Mouse (Mus musculus): ENCODE results near the gene Bin2.

Bin2 gene

DNA sequence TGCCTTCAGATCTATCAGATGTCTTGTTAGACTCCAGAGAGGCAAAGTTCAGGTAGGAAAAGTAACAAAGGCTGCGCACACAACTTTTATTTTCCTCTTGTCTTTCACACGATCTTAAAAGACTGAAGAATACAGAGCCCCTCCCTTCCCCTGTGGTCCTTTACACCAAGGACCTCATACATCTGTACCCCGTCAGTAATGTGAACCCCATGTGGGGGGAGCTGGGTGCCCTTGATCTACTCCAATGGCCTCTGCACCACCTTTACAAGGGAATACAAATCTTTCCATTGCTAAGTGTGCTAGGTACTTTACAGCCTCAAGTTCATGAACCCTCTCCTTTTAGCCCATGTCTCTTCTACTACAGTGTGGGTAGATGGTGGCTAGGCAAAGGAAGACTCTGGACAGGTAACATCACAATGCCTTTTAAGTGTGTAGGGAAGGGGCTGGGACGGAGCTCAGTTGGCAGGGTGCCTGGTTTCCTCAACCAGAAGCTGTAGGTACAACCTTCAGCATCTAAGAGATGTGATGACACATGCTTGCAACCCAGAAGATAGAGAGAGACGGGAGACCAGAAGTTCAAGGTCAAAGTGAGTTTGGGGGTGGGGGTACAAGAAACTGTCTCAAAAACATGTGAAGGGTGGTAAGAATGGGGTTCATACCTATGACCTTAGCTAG is 1.3 kb downstream of the Bin2 start:
- no peaks in the 10 kb centered on the region for H3K36me3 ChIP-seq (ENCODE audit: insufficient read depth, low read length)
- no peak for TF ChIP-seq CTCF (conservative IDR thresholded peaks at IDR 0.05; ENCODE audit: low read length)
- no peak for TF ChIP-seq POU5F1 (IDR thresholded peaks at IDR 0.05; ENCODE audit: borderline replicate concordance, low read length)
- no peak for TF ChIP-seq NANOG (IDR thresholded peaks at IDR 0.05; ENCODE audit: borderline replicate concordance, low read length)
- no peak overlapping the region for H3K4me3 ChIP-seq (replicated peaks; ENCODE audit: low read length)
- H3K4me1 ChIP-seq (replicated peaks; ENCODE audit: low read depth, low read length), result peaks cover 74% of the 10 kb centered on the region
- peaks cover 28% of the 10 kb centered on the region for H3K27me3 ChIP-seq (ENCODE audit: insufficient read depth, low read length)
- no peaks in the 10 kb centered on the region for H3K9me3 ChIP-seq (ENCODE audit: low read length)

DNA sequence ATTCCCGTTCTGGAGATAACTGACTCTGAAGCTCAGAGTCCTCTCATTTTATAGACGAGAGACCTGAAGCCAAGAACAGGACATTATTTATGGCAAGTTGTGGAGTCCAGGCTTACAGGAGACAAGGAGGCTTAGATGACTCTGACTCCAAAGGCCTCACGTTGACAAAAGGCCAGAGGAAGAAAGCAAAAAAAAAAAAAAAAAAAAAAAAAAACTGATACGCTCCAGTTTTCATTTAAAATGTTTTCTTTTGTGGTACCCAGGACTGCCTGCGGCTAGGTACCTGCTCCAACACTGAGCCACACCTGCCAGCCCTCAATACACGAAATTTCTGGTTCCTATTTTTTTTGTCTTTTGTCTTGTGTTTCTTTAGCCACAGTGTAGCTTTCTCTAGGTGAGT is 1.9 kb downstream of the Bin2 start:
- no peaks in the 10 kb centered on the region for H3K9me3 ChIP-seq (ENCODE audit: low read length)
- peaks cover 76% of the 10 kb centered on the region for H3K4me1 ChIP-seq (replicated peaks; ENCODE audit: low read depth, low read length)
- no peak for TF ChIP-seq POU5F1 (IDR thresholded peaks at IDR 0.05; ENCODE audit: borderline replicate concordance, low read length)
- no peak for TF ChIP-seq NANOG (IDR thresholded peaks at IDR 0.05; ENCODE audit: borderline replicate concordance, low read length)
- no peak for TF ChIP-seq CTCF (conservative IDR thresholded peaks at IDR 0.05; ENCODE audit: low read length)
- no peak overlapping the region for H3K4me3 ChIP-seq (replicated peaks; ENCODE audit: low read length)
- no peaks in the 10 kb centered on the region for H3K36me3 ChIP-seq (ENCODE audit: insufficient read depth, low read length)
- H3K27me3 ChIP-seq (ENCODE audit: insufficient read depth, low read length), result peaks cover 28% of the 10 kb centered on the region

DNA sequence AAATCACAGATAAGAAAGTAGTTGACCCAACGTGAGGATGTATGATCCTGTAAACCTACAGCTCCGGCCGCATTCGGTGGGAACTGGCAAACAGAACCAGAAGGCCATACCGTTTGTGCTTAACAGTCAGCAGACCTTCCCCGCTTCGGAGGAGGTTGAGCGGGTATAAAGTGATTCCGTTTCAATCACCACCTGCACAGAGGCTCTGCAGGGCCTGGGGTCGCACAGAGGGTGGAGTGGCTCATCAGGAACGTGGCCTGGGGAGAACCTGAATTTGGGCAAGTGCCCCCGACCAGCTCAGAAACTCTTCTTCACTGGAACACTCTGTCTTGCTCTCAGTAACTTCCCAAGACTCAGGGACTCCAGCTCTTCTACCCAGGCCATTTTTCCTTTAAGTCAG is 2.5 kb downstream of the Bin2 start:
- Histone ChIP-seq H3K4me1 (replicated peaks; ENCODE audit: low read depth, low read length) (peaks cover 80% of the 10 kb centered on the region), H3K27me3 (ENCODE audit: insufficient read depth, low read length) (peaks cover 28% of the 10 kb centered on the region), H3K9me3 (ENCODE audit: low read length) (no peaks in the 10 kb centered on the region), H3K36me3 (ENCODE audit: insufficient read depth, low read length) (no peaks in the 10 kb centered on the region), H3K4me3 (replicated peaks; ENCODE audit: low read length) (0 out of 2 replicates have a peak overlapping the region, but pooled peaks have one; percentile 17)
- TF ChIP-seq POU5F1 (IDR thresholded peaks at IDR 0.05; ENCODE audit: borderline replicate concordance, low read length) (no peak), CTCF (conservative IDR thresholded peaks at IDR 0.05; ENCODE audit: low read length) (no peak), NANOG (IDR thresholded peaks at IDR 0.05; ENCODE audit: borderline replicate concordance, low read length) (no peak)

DNA sequence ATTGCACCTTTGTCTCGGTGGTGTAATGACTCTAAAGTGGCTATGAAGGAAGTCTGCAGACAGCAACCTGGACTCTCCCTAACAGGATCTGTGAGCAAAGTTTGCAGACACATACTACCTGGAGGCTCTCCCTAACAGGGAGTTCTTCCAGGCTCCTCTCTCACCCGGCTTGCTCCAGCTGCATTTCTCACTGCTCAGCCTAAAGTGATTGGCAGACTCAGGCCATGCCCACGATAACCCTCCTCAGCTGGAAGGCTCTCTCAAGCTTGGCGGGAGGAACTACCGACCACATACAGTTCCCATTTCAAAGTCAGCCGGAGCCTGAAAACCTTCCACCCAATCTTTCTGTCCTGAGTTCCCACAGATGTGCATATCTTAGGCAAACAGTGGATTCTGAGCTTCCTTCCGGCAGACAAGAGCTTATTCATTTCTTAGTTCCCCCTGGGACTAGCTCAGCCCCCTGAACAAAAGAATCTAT is 3.1 kb downstream of the Bin2 start:
- H3K36me3 ChIP-seq (ENCODE audit: insufficient read depth, low read length), result no peaks in the 10 kb centered on the region
- no peak for TF ChIP-seq CTCF (conservative IDR thresholded peaks at IDR 0.05; ENCODE audit: low read length)
- no peak for TF ChIP-seq NANOG (IDR thresholded peaks at IDR 0.05; ENCODE audit: borderline replicate concordance, low read length)
- TF ChIP-seq POU5F1 (IDR thresholded peaks at IDR 0.05; ENCODE audit: borderline replicate concordance, low read length), result no peak
- peaks cover 28% of the 10 kb centered on the region for H3K27me3 ChIP-seq (ENCODE audit: insufficient read depth, low read length)
- H3K4me3 ChIP-seq (replicated peaks; ENCODE audit: low read length), result no peak overlapping the region
- no peaks in the 10 kb centered on the region for H3K9me3 ChIP-seq (ENCODE audit: low read length)
- H3K4me1 ChIP-seq (replicated peaks; ENCODE audit: low read depth, low read length), result peaks cover 81% of the 10 kb centered on the region

DNA sequence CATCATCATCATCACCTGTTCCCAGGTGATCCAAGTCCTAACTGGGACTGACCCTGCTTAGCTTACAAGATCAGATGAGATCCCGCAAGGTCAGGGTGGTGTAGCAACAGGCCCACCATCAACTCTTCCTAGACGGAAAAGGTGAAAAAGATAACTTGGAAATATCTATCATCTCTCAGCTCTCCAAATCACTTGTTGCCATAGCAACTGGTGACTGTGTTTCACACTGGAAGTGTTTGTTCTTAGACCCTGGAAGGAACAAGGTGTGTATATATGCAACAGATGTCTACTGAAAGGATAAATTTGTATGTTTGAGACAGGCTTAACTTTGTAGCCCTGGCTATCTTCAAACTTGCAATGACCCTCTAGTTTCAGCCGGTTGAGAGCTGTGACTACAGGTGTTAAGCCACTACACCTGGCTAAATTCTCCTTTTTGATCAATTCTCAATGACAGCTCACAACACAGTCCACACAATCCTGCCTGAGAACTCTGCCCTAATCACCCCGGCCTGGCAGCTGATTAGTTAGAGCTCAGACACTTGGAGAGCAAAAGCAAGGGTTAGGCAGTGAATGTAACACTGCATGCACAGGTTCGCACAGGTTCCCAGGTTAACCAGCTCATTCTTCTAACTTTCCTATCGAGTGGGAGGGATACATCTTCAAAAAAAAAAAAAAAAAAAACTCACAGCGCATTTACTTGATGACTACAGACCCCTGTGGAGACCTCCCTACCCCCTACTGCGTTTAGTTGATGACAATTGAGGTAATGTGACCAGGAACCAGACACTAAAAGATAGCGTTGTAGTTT is 3.7 kb downstream of the Bin2 start:
- peaks cover 24% of the 10 kb centered on the region for H3K27me3 ChIP-seq (ENCODE audit: insufficient read depth, low read length)
- no peaks in the 10 kb centered on the region for H3K9me3 ChIP-seq (ENCODE audit: low read length)
- no peak for TF ChIP-seq NANOG (IDR thresholded peaks at IDR 0.05; ENCODE audit: borderline replicate concordance, low read length)
- TF ChIP-seq POU5F1 (IDR thresholded peaks at IDR 0.05; ENCODE audit: borderline replicate concordance, low read length), result no peak
- TF ChIP-seq CTCF (conservative IDR thresholded peaks at IDR 0.05; ENCODE audit: low read length), result no peak
- H3K36me3 ChIP-seq (ENCODE audit: insufficient read depth, low read length), result no peaks in the 10 kb centered on the region
- H3K4me1 ChIP-seq (replicated peaks; ENCODE audit: low read depth, low read length), result peaks cover 87% of the 10 kb centered on the region
- H3K4me3 ChIP-seq (replicated peaks; ENCODE audit: low read length), result no peak overlapping the region

DNA sequence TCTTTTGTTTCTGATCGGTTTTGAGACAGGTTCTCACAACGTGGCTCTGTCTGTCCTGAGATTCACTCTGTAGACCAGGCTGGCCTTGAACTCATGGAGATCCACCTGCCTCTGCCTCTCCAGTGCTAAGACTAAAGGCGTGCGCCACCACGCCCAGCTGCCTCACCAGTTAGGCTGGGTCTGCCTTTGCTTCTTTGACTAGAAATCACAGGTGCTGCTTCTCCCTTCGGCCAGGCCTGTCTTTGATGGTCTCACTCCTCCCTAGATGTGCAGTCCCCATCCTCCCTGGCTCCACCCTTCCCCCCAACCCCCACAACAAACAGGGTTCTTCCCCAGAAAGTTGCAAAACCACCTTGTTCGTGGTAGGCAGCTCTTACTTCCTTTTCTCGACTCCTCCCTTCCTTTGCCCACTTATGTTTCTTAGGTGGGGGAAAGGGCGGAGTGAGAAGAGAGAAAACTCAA is 4.5 kb downstream of the Bin2 start:
- H3K4me1 ChIP-seq (replicated peaks; ENCODE audit: low read depth, low read length), result peaks cover 90% of the 10 kb centered on the region
- H3K27me3 ChIP-seq (ENCODE audit: insufficient read depth, low read length), result peaks cover 18% of the 10 kb centered on the region
- H3K36me3 ChIP-seq (ENCODE audit: insufficient read depth, low read length), result no peaks in the 10 kb centered on the region
- no peak overlapping the region for H3K4me3 ChIP-seq (replicated peaks; ENCODE audit: low read length)
- H3K9me3 ChIP-seq (ENCODE audit: low read length), result no peaks in the 10 kb centered on the region
- TF ChIP-seq CTCF (conservative IDR thresholded peaks at IDR 0.05; ENCODE audit: low read length) (no peak), POU5F1 (IDR thresholded peaks at IDR 0.05; ENCODE audit: borderline replicate concordance, low read length) (no peak), NANOG (IDR thresholded peaks at IDR 0.05; ENCODE audit: borderline replicate concordance, low read length) (no peak)

DNA sequence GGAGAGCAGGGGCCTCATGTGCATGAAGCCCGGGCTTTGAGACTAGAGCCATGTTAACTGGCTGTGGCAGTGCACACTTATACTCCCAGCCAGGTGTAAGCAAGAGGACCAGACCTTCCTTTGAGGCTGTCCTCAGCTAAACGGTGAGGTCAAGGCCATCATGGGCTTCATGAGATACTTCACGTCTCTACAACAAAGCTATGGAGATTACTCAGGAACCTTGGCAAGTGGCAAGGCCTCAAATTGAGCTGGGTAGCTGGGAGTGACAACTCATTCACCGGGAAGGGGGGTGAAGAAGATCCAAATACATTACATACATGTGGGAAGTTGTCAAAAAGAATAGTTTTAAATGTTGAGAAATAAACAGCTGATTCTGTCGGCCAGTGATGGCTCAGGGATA is 8.5 kb downstream of the Bin2 start:
- Histone ChIP-seq H3K4me3 (replicated peaks; ENCODE audit: low read length) (no peak overlapping the region), H3K9me3 (ENCODE audit: low read length) (no peaks in the 10 kb centered on the region), H3K27me3 (ENCODE audit: insufficient read depth, low read length) (peaks cover 4% of the 10 kb centered on the region; the same call in 1 of the 2 replicates), H3K4me1 (replicated peaks; ENCODE audit: low read depth, low read length) (peaks cover 57% of the 10 kb centered on the region), H3K36me3 (ENCODE audit: insufficient read depth, low read length) (peaks cover 11% of the 10 kb centered on the region)
- TF ChIP-seq POU5F1 (IDR thresholded peaks at IDR 0.05; ENCODE audit: borderline replicate concordance, low read length), result no peak
- TF ChIP-seq CTCF (conservative IDR thresholded peaks at IDR 0.05; ENCODE audit: low read length), result no peak
- TF ChIP-seq NANOG (IDR thresholded peaks at IDR 0.05; ENCODE audit: borderline replicate concordance, low read length), result no peak

DNA sequence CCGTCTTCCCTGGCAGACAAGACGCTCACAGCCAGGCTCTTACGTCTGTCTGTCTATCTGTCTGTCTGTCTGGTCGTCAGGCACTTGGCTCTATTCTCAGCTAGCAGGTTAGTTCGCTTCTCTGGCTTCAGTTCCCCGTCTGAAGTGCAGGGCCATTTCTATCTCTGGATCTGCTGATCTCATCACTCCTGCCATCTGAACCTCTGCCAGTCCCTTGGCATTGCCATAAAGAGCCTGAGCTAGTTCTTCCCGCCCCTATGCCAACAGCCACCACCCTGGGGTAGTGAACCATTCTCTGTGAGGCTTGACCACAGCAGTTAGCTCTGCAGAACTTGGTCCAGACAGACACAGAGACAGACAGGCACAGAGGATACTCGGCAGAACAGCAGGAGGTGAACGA is 9.0 kb downstream of the Bin2 start:
- peaks cover 11% of the 10 kb centered on the region for H3K36me3 ChIP-seq (ENCODE audit: insufficient read depth, low read length)
- H3K9me3 ChIP-seq (ENCODE audit: low read length), result no peaks in the 10 kb centered on the region
- TF ChIP-seq NANOG (IDR thresholded peaks at IDR 0.05; ENCODE audit: borderline replicate concordance, low read length) (no peak), POU5F1 (IDR thresholded peaks at IDR 0.05; ENCODE audit: borderline replicate concordance, low read length) (no peak), CTCF (conservative IDR thresholded peaks at IDR 0.05; ENCODE audit: low read length) (no peak)

More for the DNA sequence above, 9.0 kb downstream of the Bin2 start:
- Histone ChIP-seq H3K27me3 (ENCODE audit: insufficient read depth, low read length) (peaks cover 4% of the 10 kb centered on the region; the same call in 1 of the 2 replicates), H3K4me3 (replicated peaks; ENCODE audit: low read length) (no peak overlapping the region), H3K4me1 (replicated peaks; ENCODE audit: low read depth, low read length) (peaks cover 52% of the 10 kb centered on the region)

Measured in E14TG2a.4 (cell line).